Mouse (Mus musculus): Measurements from ENCODE around the gene Rsbn1l. TPM values are rescaled to one million over a fixed set of nuclear protein-coding genes. Genes with fewer than 3 reads are reported as not detected.
A peak's percentile ranks its signal among the peaks of the same experiment; 100 is the strongest.

Gene Rsbn1l
- total and polyA plus RNA-seq, 3 experiments, result 8.1 to 20.2 (median 17.0) TPM

- Histone ChIP-seq H3K4me1 (ENCODE audit: control insufficient read depth in 1 of 2, insufficient read depth in 2 of 2) (peaks cover 5 to 56% of the 10 kb centered on the region in 2 experiments), H3K79me2 (replicated peaks; ENCODE audit: control insufficient read depth, extremely low read depth, insufficient read depth, poor library complexity, severe bottlenecking) (peaks cover 30% of the 10 kb centered on the region), H3K4me3 (replicated peaks in 1 of 3; ENCODE audit: low read depth in 2 of 3, low read length in 2 of 3, poor library complexity in 1 of 3) (no peak overlapping the region), H3K9ac (ENCODE audit: insufficient read depth, low read depth) (no peak overlapping the region), H3K36me3 (replicated peaks in 1 of 2; ENCODE audit: control insufficient read depth in 1 of 2, insufficient read depth in 1 of 2, low read length in 1 of 2) (peaks cover 0 to 4% of the 10 kb centered on the region in 2 experiments), H3K27me3 (replicated peaks) (no peaks in the 10 kb centered on the region), H3K9me3 (replicated peaks; ENCODE audit: low read length) (no peaks in the 10 kb centered on the region), H3K27ac (ENCODE audit: insufficient read depth, low read depth) (no peak overlapping the region), H3K4me2 (ENCODE audit: insufficient read depth, low read depth, poor library complexity, severe bottlenecking) (no peak overlapping the region)
- no peak for DNase-seq (ENCODE audit: extremely low read depth)
- TF ChIP-seq POLR2AphosphoS2 (IDR thresholded peaks at IDR 0.05; ENCODE audit: low read depth, low read length) (no peak), SIN3A (IDR thresholded peaks at IDR 0.05; ENCODE audit: low read length) (no peak), MAX (IDR thresholded peaks at IDR 0.05; ENCODE audit: low read length) (no peak), JUN (IDR thresholded peaks at IDR 0.05; ENCODE audit: insufficient read depth, low read depth, low read length) (no peak), HCFC1 (IDR thresholded peaks at IDR 0.05; ENCODE audit: low read depth, low read length) (no peak), MAFK (IDR thresholded peaks at IDR 0.05; ENCODE audit: insufficient replicate concordance, low read length) (no peak), ZKSCAN1 (IDR thresholded peaks at IDR 0.05; ENCODE audit: borderline replicate concordance, low read depth, low read length) (no peak)
- in situ Hi-C loops (cut with MboI; ENCODE audit: low pct_ligation_motif_present, low pct_unique_long_range_greater_than_20kb, low sequenced_read_pairs), result no loop called here
- dilution Hi-C loops (cut with MboI; ENCODE audit: extremely low pct_ligation_motif_present, extremely low pct_unique_long_range_greater_than_20kb, low sequenced_read_pairs), result no loop called here
Measured at GRCm38 (mm10) chr5:20876934-20877426, 79.2 kb downstream of the Rsbn1l start.

GRCm38 (mm10) chr5:20873146-20873545 lies 83.1 kb downstream of the Rsbn1l start:
- H3K4me3 ChIP-seq (replicated peaks in 1 of 3; ENCODE audit: low read depth in 2 of 3, low read length in 2 of 3, poor library complexity in 1 of 3), result no peak overlapping the region
- no peak for DNase-seq (ENCODE audit: extremely low read depth)
- no peak overlapping the region for H3K9ac ChIP-seq (ENCODE audit: insufficient read depth, low read depth)
- H3K36me3 ChIP-seq (replicated peaks in 1 of 2; ENCODE audit: control insufficient read depth in 1 of 2, insufficient read depth in 1 of 2, low read length in 1 of 2), result peaks cover 0 to 4% of the 10 kb centered on the region in 2 experiments
- no peak overlapping the region for H3K4me2 ChIP-seq (ENCODE audit: insufficient read depth, low read depth, poor library complexity, severe bottlenecking)
- no peaks in the 10 kb centered on the region for H3K27me3 ChIP-seq (replicated peaks)
- in situ Hi-C loops (cut with MboI; ENCODE audit: low pct_ligation_motif_present, low pct_unique_long_range_greater_than_20kb, low sequenced_read_pairs) (no loop called here), dilution Hi-C loops (cut with MboI; ENCODE audit: extremely low pct_ligation_motif_present, extremely low pct_unique_long_range_greater_than_20kb, low sequenced_read_pairs) (no loop called here)
- H3K79me2 ChIP-seq (replicated peaks; ENCODE audit: control insufficient read depth, extremely low read depth, insufficient read depth, poor library complexity, severe bottlenecking), result peaks cover 30% of the 10 kb centered on the region
- no peak for TF ChIP-seq GABPA (IDR thresholded peaks at IDR 0.05; ENCODE audit: insufficient replicate concordance, low read depth, low read length)
- H3K9me3 ChIP-seq (replicated peaks; ENCODE audit: low read length), result no peaks in the 10 kb centered on the region
- H3K4me1 ChIP-seq (ENCODE audit: control insufficient read depth in 1 of 2, insufficient read depth in 2 of 2), result peaks cover 0 to 44% of the 10 kb centered on the region in 2 experiments; a peak in 2 of 4 replicates
- no peak overlapping the region for H3K27ac ChIP-seq (ENCODE audit: insufficient read depth, low read depth)

- in situ Hi-C loops (cut with MboI; ENCODE audit: low pct_ligation_motif_present, low pct_unique_long_range_greater_than_20kb, low sequenced_read_pairs), result no loop called here
- no peak overlapping the region for H3K27ac ChIP-seq (ENCODE audit: insufficient read depth, low read depth)
- peaks cover 2 to 66% of the 10 kb centered on the region in 2 experiments; a peak in 3 of 4 replicates for H3K4me1 ChIP-seq (ENCODE audit: control insufficient read depth in 1 of 2, insufficient read depth in 2 of 2)
- H3K27me3 ChIP-seq (replicated peaks), result no peaks in the 10 kb centered on the region
- peaks cover 24% of the 10 kb centered on the region for H3K79me2 ChIP-seq (replicated peaks; ENCODE audit: control insufficient read depth, extremely low read depth, insufficient read depth, poor library complexity, severe bottlenecking)
- dilution Hi-C loops (cut with MboI; ENCODE audit: extremely low pct_ligation_motif_present, extremely low pct_unique_long_range_greater_than_20kb, low sequenced_read_pairs), result no loop called here
- DNase-seq (ENCODE audit: extremely low read depth), result no peak
- H3K4me2 ChIP-seq (ENCODE audit: insufficient read depth, low read depth, poor library complexity, severe bottlenecking), result peak overlapping the region; percentile 87
- H3K9me3 ChIP-seq (replicated peaks; ENCODE audit: low read length), result no peaks in the 10 kb centered on the region
- no peak overlapping the region for H3K4me3 ChIP-seq (replicated peaks in 1 of 3; ENCODE audit: low read depth in 2 of 3, low read length in 2 of 3, poor library complexity in 1 of 3)
- peaks cover 0 to 5% of the 10 kb centered on the region in 2 experiments for H3K36me3 ChIP-seq (replicated peaks in 1 of 2; ENCODE audit: control insufficient read depth in 1 of 2, insufficient read depth in 1 of 2, low read length in 1 of 2)
- peak overlapping the region; percentile 65; the same call in 1 of the 2 replicates for H3K9ac ChIP-seq (ENCODE audit: insufficient read depth, low read depth)
- TF ChIP-seq NRF1 (IDR thresholded peaks at IDR 0.05; ENCODE audit: low read depth, low read length) (no peak), ETS1 (conservative IDR thresholded peaks at IDR 0.05; ENCODE audit: low read depth, low read length) (no peak), CHD2 (IDR thresholded peaks at IDR 0.05; ENCODE audit: low read length) (no peak), BHLHE40 (IDR thresholded peaks at IDR 0.05; ENCODE audit: low read depth, low read length) (no peak), USF2 (conservative IDR thresholded peaks at IDR 0.05; ENCODE audit: low read depth, low read length) (no peak), ZC3H11A (IDR thresholded peaks at IDR 0.05; ENCODE audit: low read depth, low read length) (no peak), CTCF (conservative IDR thresholded peaks at IDR 0.05 in 1 of 2, IDR thresholded peaks at IDR 0.05 in 1 of 2; ENCODE audit: low read depth in 2 of 2, low read length in 2 of 2) (no peak), TBP (conservative IDR thresholded peaks at IDR 0.05; ENCODE audit: low read depth, low read length) (no peak), ELF1 (IDR thresholded peaks at IDR 0.05; ENCODE audit: low read depth, low read length) (no peak), SMC3 (IDR thresholded peaks at IDR 0.05; ENCODE audit: low read depth, low read length) (no peak), POLR2A (IDR thresholded peaks at IDR 0.05; ENCODE audit: low read depth, low read length) (no peak), SIN3A (IDR thresholded peaks at IDR 0.05; ENCODE audit: low read length) (no peak), RAD21 (IDR thresholded peaks at IDR 0.05; ENCODE audit: low read depth, low read length) (no peak)
Measured at GRCm38 (mm10) chr5:20865193-20865755, 90.9 kb downstream of the Rsbn1l start.

Measured in CH12.LX (cell line).